ENCODE assay signal across 9 mouse cellular contexts in the genomic region with DNA sequence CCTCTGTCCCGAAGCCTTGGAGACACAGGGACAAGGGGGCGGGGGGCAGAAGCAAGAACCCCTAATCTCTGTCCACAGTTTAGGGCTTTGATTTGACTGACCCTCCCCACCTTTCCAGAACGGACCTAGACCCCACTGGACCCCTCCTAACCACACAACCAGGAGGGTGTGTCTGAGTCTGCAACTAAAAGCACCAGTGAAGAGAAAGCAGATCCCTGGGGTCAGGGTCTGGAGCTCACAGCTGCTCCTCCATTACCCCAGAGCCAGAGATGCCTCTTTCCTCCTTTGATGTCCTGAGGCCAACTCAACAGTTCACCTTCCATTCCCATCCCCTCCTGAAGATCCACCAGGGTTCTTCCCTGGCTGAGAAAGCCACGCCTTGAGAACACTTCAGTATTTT. TPM values are rescaled to one million over a fixed set of nuclear protein-coding genes. Genes with fewer than 3 reads are reported as not detected.
DNase-seq lines count a peak whose midpoint lies in the region; ATAC-seq and TF ChIP-seq lines count a peak whose summit lies in the region.
"Had no signal": no experiment of that assay in that cellular context is flagged by ENCODE, and none has a peak within 500 bp of the region (broad histone marks: within the 10 kb centered on the region; RNA-seq: fewer than 3 reads in every experiment).

No protein-coding gene starts in this region.

- peak overlapping the region; percentile 81 for H3K4me3 ChIP-seq in ES-Bruce4 (ENCODE audit: low read depth, low read length)
- peak overlapping the region; percentile 100 for H3K4me3 ChIP-seq in heart, postnatal 0 days (ENCODE audit: low read depth, low read length)

- no peak for TF ChIP-seq EP300 in ES-Bruce4 (IDR thresholded peaks at IDR 0.05; ENCODE audit: insufficient read depth, low read depth, low read length)
- no peak for TF ChIP-seq EP300 in heart, postnatal 0 days (IDR thresholded peaks at IDR 0.05; ENCODE audit: low read depth)

- TF ChIP-seq POLR2A in ES-Bruce4 (IDR thresholded peaks at IDR 0.05; ENCODE audit: insufficient read depth, low read length) = no peak

- peaks cover 6% of the 10 kb centered on the region for H3K4me1 ChIP-seq in ES-Bruce4 (ENCODE audit: control insufficient read depth, insufficient read depth, low read length)
- peaks cover 25% of the 10 kb centered on the region for H3K4me1 ChIP-seq in heart, postnatal 0 days (ENCODE audit: control insufficient read depth, insufficient read depth)

- peak overlapping the region; percentile 96 for H3K4me2 ChIP-seq in heart, postnatal 0 days (ENCODE audit: low read depth, low read length)

- no peaks in the 10 kb centered on the region for H3K36me3 ChIP-seq in ES-Bruce4 (ENCODE audit: control insufficient read depth, insufficient read depth, low read length, poor library complexity, severe bottlenecking)
- H3K36me3 ChIP-seq in heart, postnatal 0 days (replicated peaks; ENCODE audit: control insufficient read depth, insufficient read depth, low read length) = no peaks in the 10 kb centered on the region

- H3K9me3 ChIP-seq in ES-Bruce4 (replicated peaks; ENCODE audit: control insufficient read depth, insufficient read depth, low read length, poor library complexity, severe bottlenecking) = no peaks in the 10 kb centered on the region
- H3K9me3 ChIP-seq in heart, postnatal 0 days (replicated peaks; ENCODE audit: control insufficient read depth, low read length) = no peaks in the 10 kb centered on the region

- WGBS in heart, postnatal 0 days = 58% methylated on average over 4 of the region's 4 CpGs

- DNase-seq in heart, adult 11 months = peak; percentile 92
- DNase-seq in heart, adult 8-10 months (ENCODE audit: low spot score) = no peak
- DNase-seq in heart, postnatal 0 days (ENCODE audit: low spot score) = no peak
- no peak for DNase-seq in layer of hippocampus, adult 8-10 months (ENCODE audit: low spot score in 2 of 2)
- no peak for DNase-seq in adrenal gland, adult 2 months
- no peak for DNase-seq in layer of hippocampus, adult 18-20 months (ENCODE audit: low spot score in 2 of 2)
- DNase-seq: cerebellum, postnatal 36 days had no signal

- no peak for ATAC-seq in heart, postnatal 0 days (ENCODE audit: insufficient read depth, low read depth)
- ATAC-seq in megakaryocyte progenitor cell, adult 5-6 weeks (replicated peaks; ENCODE audit: poor library complexity) = peak; percentile 15; the same call in 1 of the 2 replicates

- no peak for TF ChIP-seq CTCF in ES-Bruce4 (IDR thresholded peaks at IDR 0.05; ENCODE audit: low read depth, low read length)
- no peak for TF ChIP-seq CTCF in heart, postnatal 0 days (IDR thresholded peaks at IDR 0.05; ENCODE audit: low read depth)

- H3K9ac ChIP-seq in ES-Bruce4 (ENCODE audit: low read depth, poor library complexity, severe bottlenecking) = peak overlapping the region; percentile 80
- H3K9ac ChIP-seq in heart, postnatal 0 days (replicated peaks; ENCODE audit: low read depth, low read length) = peak overlapping the region; percentile 99

- H3K27ac ChIP-seq in ES-Bruce4 (ENCODE audit: insufficient read depth, low read length) = no peak overlapping the region
- no peak overlapping the region for H3K27ac ChIP-seq in heart, postnatal 0 days (ENCODE audit: low read depth)

- H3K27me3 ChIP-seq in ES-Bruce4 (ENCODE audit: control insufficient read depth, insufficient read depth, low read length, poor library complexity, severe bottlenecking) = no peaks in the 10 kb centered on the region
- H3K27me3 ChIP-seq in heart, postnatal 0 days (ENCODE audit: control insufficient read depth, insufficient read depth, low read length) = no peaks in the 10 kb centered on the region

RNA-seq across cellular contexts. Expression of gene Xylt2, which starts 1.0 kb away (rescaled TPM):
- total RNA-seq in heart, adult 8-10 months (2022) = 10 to 100 TPM in 1 of 4 experiments, 1 to 10 TPM in 3; 5.4 to 10.1 (median 7.3) TPM
- polyA plus RNA-seq in ES-Bruce4 (2011; ENCODE audit: insufficient read depth, insufficient read length, low read depth, missing spikeins) = 16.8 and 20.1 TPM in 2 replicates
- total RNA-seq in heart, postnatal 0 days (2014; rRNA removed; ENCODE audit: low replicate concordance) = 23.3 and 25.4 TPM in 2 replicates
- 7.0 and 7.5 TPM in 2 replicates for polyA plus RNA-seq in heart, postnatal 0 days (2015; fragmentation: Nextera tagmentation; extraction: Ambion mirVana)
- total RNA-seq in megakaryocyte progenitor cell, adult 5-6 weeks (2015) = 1.8 and 2.2 TPM in 2 replicates
- total RNA-seq in megakaryocyte progenitor cell, adult 5-6 weeks (2017) = 4.9 and 5.2 TPM in 2 replicates
- 10 to 100 TPM; 23.5 to 28.4 (median 25.3) TPM for total RNA-seq in layer of hippocampus, adult 8-10 months (2022)
- 10 to 100 TPM; 11.5 to 19.0 TPM for total RNA-seq in adrenal gland, adult 2 months (2021)
- polyA plus RNA-seq in adrenal gland, adult 2 months (2012; rRNA removed) = 51.7 and 60.4 TPM in 2 replicates
- 10 to 100 TPM; 22.8 to 24.6 TPM for total RNA-seq in layer of hippocampus, adult 18-20 months (2021)

RNA-seq across cellular contexts. Expression of gene Eme1, which starts 22.5 kb away (rescaled TPM):
- under 1 TPM in 1 of 4 experiments, not detected in 3; 0.44 TPM for total RNA-seq in heart, adult 8-10 months (2022)
- 31.8 and 33.3 TPM in 2 replicates for polyA plus RNA-seq in ES-Bruce4 (2011; ENCODE audit: insufficient read depth, insufficient read length, low read depth, missing spikeins)
- total RNA-seq in heart, postnatal 0 days (2014; rRNA removed; ENCODE audit: low replicate concordance) = 5.9 and 7.6 TPM in 2 replicates
- polyA plus RNA-seq in heart, postnatal 0 days (2015; fragmentation: Nextera tagmentation; extraction: Ambion mirVana) = 2.4 and 3.4 TPM in 2 replicates
- 9.4 and 9.9 TPM in 2 replicates for total RNA-seq in megakaryocyte progenitor cell, adult 5-6 weeks (2015)
- total RNA-seq in megakaryocyte progenitor cell, adult 5-6 weeks (2017) = 28.8 and 37.1 TPM in 2 replicates
- under 1 TPM in 2 of 4 experiments, not detected in 2; 0.35 to 0.52 TPM for total RNA-seq in layer of hippocampus, adult 8-10 months (2022)
- under 1 TPM; 0.29 to 0.31 TPM for total RNA-seq in adrenal gland, adult 2 months (2021)
- 0.18 and 0.21 TPM in 2 replicates for polyA plus RNA-seq in adrenal gland, adult 2 months (2012; rRNA removed)
- under 1 TPM in 1 of 2 experiments, not detected in 1; 0.25 TPM for total RNA-seq in layer of hippocampus, adult 18-20 months (2021)

RNA-seq across cellular contexts. Expression of gene Mrpl27, which starts 22.7 kb away (rescaled TPM):
- total RNA-seq in heart, adult 8-10 months (2022) = 10 to 100 TPM; 59.3 to 66.6 (median 63.0) TPM
- polyA plus RNA-seq in ES-Bruce4 (2011; ENCODE audit: insufficient read depth, insufficient read length, low read depth, missing spikeins) = 48.1 and 49.0 TPM in 2 replicates
- total RNA-seq in heart, postnatal 0 days (2014; rRNA removed; ENCODE audit: low replicate concordance) = 45.2 and 63.8 TPM in 2 replicates
- polyA plus RNA-seq in heart, postnatal 0 days (2015; fragmentation: Nextera tagmentation; extraction: Ambion mirVana) = 167 and 170 TPM in 2 replicates
- total RNA-seq in megakaryocyte progenitor cell, adult 5-6 weeks (2015) = 53.4 and 53.5 TPM in 2 replicates
- 46.4 and 46.8 TPM in 2 replicates for total RNA-seq in megakaryocyte progenitor cell, adult 5-6 weeks (2017)
- total RNA-seq in layer of hippocampus, adult 8-10 months (2022) = 10 to 100 TPM; 61.9 to 66.8 (median 65.8) TPM
- total RNA-seq in adrenal gland, adult 2 months (2021) = 10 to 100 TPM; 78.0 to 91.6 TPM
- polyA plus RNA-seq in adrenal gland, adult 2 months (2012; rRNA removed) = 12.3 and 14.2 TPM in 2 replicates
- 10 to 100 TPM; 74.4 to 79.3 TPM for total RNA-seq in layer of hippocampus, adult 18-20 months (2021)

RNA-seq across cellular contexts. Expression of gene Gm11541, which starts 28.0 kb away (rescaled TPM):
- not detected for total RNA-seq in heart, adult 8-10 months (2022)
- polyA plus RNA-seq in ES-Bruce4 (2011; ENCODE audit: insufficient read depth, insufficient read length, low read depth, missing spikeins) = not detected in 2 replicates
- not detected in 2 replicates for total RNA-seq in heart, postnatal 0 days (2014; rRNA removed; ENCODE audit: low replicate concordance)
- polyA plus RNA-seq in heart, postnatal 0 days (2015; fragmentation: Nextera tagmentation; extraction: Ambion mirVana) = 0.08 and 0.11 TPM in 2 replicates
- not detected in 2 replicates for total RNA-seq in megakaryocyte progenitor cell, adult 5-6 weeks (2015)
- not detected in 2 replicates for total RNA-seq in megakaryocyte progenitor cell, adult 5-6 weeks (2017)
- total RNA-seq in layer of hippocampus, adult 8-10 months (2022) = not detected
- total RNA-seq in adrenal gland, adult 2 months (2021) = not detected
- polyA plus RNA-seq in adrenal gland, adult 2 months (2012; rRNA removed) = not detected in 2 replicates
- total RNA-seq in layer of hippocampus, adult 18-20 months (2021) = not detected

RNA-seq across cellular contexts. Expression of gene Lrrc59, which starts 46.7 kb away (rescaled TPM):
- 10 to 100 TPM; 25.5 to 31.1 (median 28.2) TPM for total RNA-seq in heart, adult 8-10 months (2022)
- polyA plus RNA-seq in ES-Bruce4 (2011; ENCODE audit: insufficient read depth, insufficient read length, low read depth, missing spikeins) = 163 and 171 TPM in 2 replicates
- 71.9 and 73.3 TPM in 2 replicates for total RNA-seq in heart, postnatal 0 days (2014; rRNA removed; ENCODE audit: low replicate concordance)
- polyA plus RNA-seq in heart, postnatal 0 days (2015; fragmentation: Nextera tagmentation; extraction: Ambion mirVana) = 62.2 and 67.0 TPM in 2 replicates
- total RNA-seq in megakaryocyte progenitor cell, adult 5-6 weeks (2015) = 115 and 116 TPM in 2 replicates
- 195 and 224 TPM in 2 replicates for total RNA-seq in megakaryocyte progenitor cell, adult 5-6 weeks (2017)
- 10 to 100 TPM; 74.1 to 83.9 (median 79.3) TPM for total RNA-seq in layer of hippocampus, adult 8-10 months (2022)
- 100 to 1,000 TPM; 119 to 128 TPM for total RNA-seq in adrenal gland, adult 2 months (2021)
- 51.9 and 66.4 TPM in 2 replicates for polyA plus RNA-seq in adrenal gland, adult 2 months (2012; rRNA removed)
- 10 to 100 TPM; 78.3 to 87.0 TPM for total RNA-seq in layer of hippocampus, adult 18-20 months (2021)
